Mouse (Mus musculus): ENCODE measurements at regions not wholly inside any gene's neighbourhood (a gene's known extent, or its start where the extent isn't known, plus 50 kb on each side); places are given as distances from the start of the nearest gene placed in this dataset.

- no peak for ATAC-seq (ENCODE audit: extremely low read depth, insufficient number of reproducible peaks, low FRiP score, poor library complexity, severe bottlenecking)
Measured at GRCm38 (mm10) chr13:110845695-110846094, 409.1 kb upstream of the Actbl2 start.

- ATAC-seq (ENCODE audit: extremely low read depth, insufficient number of reproducible peaks, low FRiP score, poor library complexity, severe bottlenecking), result no peak
Measured at GRCm38 (mm10) chr13:110852996-110853727, 401.7 kb upstream of the Actbl2 start.

- ATAC-seq (ENCODE audit: extremely low read depth, insufficient number of reproducible peaks, low FRiP score, poor library complexity, severe bottlenecking), result no peak
Measured at GRCm38 (mm10) chr13:110854213-110854612, 400.6 kb upstream of the Actbl2 start.

- no peak for ATAC-seq (ENCODE audit: extremely low read depth, insufficient number of reproducible peaks, low FRiP score, poor library complexity, severe bottlenecking)
Measured at GRCm38 (mm10) chr13:110865902-110866512, 388.8 kb upstream of the Actbl2 start.

- no peak for ATAC-seq (ENCODE audit: extremely low read depth, insufficient number of reproducible peaks, low FRiP score, poor library complexity, severe bottlenecking)
Measured at GRCm38 (mm10) chr13:110866713-110867112, 388.1 kb upstream of the Actbl2 start.

GRCm38 (mm10) chr13:110871125-110871775, 383.6 kb upstream of the Actbl2 start:
- ATAC-seq (ENCODE audit: extremely low read depth, insufficient number of reproducible peaks, low FRiP score, poor library complexity, severe bottlenecking), result no peak

- no peak for ATAC-seq (ENCODE audit: extremely low read depth, insufficient number of reproducible peaks, low FRiP score, poor library complexity, severe bottlenecking)
Measured at GRCm38 (mm10) chr13:110871776-110872135, 383.1 kb upstream of the Actbl2 start.

- no peak for ATAC-seq (ENCODE audit: extremely low read depth, insufficient number of reproducible peaks, low FRiP score, poor library complexity, severe bottlenecking)
Measured at GRCm38 (mm10) chr13:110881573-110881972, 373.2 kb upstream of the Actbl2 start.

GRCm38 (mm10) chr13:110882173-110882572, 372.6 kb upstream of the Actbl2 start:
- ATAC-seq (ENCODE audit: extremely low read depth, insufficient number of reproducible peaks, low FRiP score, poor library complexity, severe bottlenecking), result no peak

GRCm38 (mm10) chr13:110882661-110883172, 372.1 kb upstream of the Actbl2 start:
- ATAC-seq (ENCODE audit: extremely low read depth, insufficient number of reproducible peaks, low FRiP score, poor library complexity, severe bottlenecking), result no peak

- ATAC-seq (ENCODE audit: extremely low read depth, insufficient number of reproducible peaks, low FRiP score, poor library complexity, severe bottlenecking), result no peak
Measured at GRCm38 (mm10) chr13:110893909-110894308, 360.9 kb upstream of the Actbl2 start.

GRCm38 (mm10) chr13:110895349-110895748, 359.5 kb upstream of the Actbl2 start:
- no peak for ATAC-seq (ENCODE audit: extremely low read depth, insufficient number of reproducible peaks, low FRiP score, poor library complexity, severe bottlenecking)

GRCm38 (mm10) chr13:110895900-110896299, 358.9 kb upstream of the Actbl2 start:
- ATAC-seq (ENCODE audit: extremely low read depth, insufficient number of reproducible peaks, low FRiP score, poor library complexity, severe bottlenecking), result 0 out of 2 replicates have a peak, but pooled peaks have one; percentile 16

- no peak for ATAC-seq (ENCODE audit: extremely low read depth, insufficient number of reproducible peaks, low FRiP score, poor library complexity, severe bottlenecking)
Measured at GRCm38 (mm10) chr13:110897621-110898020, 357.2 kb upstream of the Actbl2 start.

- ATAC-seq (ENCODE audit: extremely low read depth, insufficient number of reproducible peaks, low FRiP score, poor library complexity, severe bottlenecking), result peak; percentile 82
Measured at GRCm38 (mm10) chr13:110902994-110903644, 351.7 kb upstream of the Actbl2 start.

- ATAC-seq (ENCODE audit: extremely low read depth, insufficient number of reproducible peaks, low FRiP score, poor library complexity, severe bottlenecking), result peak; percentile 40; the same call in 1 of the 2 replicates
Measured at GRCm38 (mm10) chr13:110907319-110907955, 347.4 kb upstream of the Actbl2 start.

- ATAC-seq (ENCODE audit: extremely low read depth, insufficient number of reproducible peaks, low FRiP score, poor library complexity, severe bottlenecking), result no peak
Measured at GRCm38 (mm10) chr13:110911866-110912265, 342.9 kb upstream of the Actbl2 start.

GRCm38 (mm10) chr13:110913177-110913576, 341.6 kb upstream of the Actbl2 start:
- no peak for ATAC-seq (ENCODE audit: extremely low read depth, insufficient number of reproducible peaks, low FRiP score, poor library complexity, severe bottlenecking)

GRCm38 (mm10) chr13:110913687-110914086, 341.1 kb upstream of the Actbl2 start:
- no peak for ATAC-seq (ENCODE audit: extremely low read depth, insufficient number of reproducible peaks, low FRiP score, poor library complexity, severe bottlenecking)

Data from neutrophil, adult 5-6 weeks (primary cell).